Mouse (Mus musculus): ENCODE results near the gene Id1.

- TF ChIP-seq POLR2A (IDR thresholded peaks at IDR 0.05; ENCODE audit: extremely low read depth, insufficient read depth, low read length) (no peak), CTCF (IDR thresholded peaks at IDR 0.05; ENCODE audit: low read depth, low read length) (no peak)
Measured at GRCm38 (mm10) chr2:152765045-152765674, 29.1 kb downstream of the Id1 start.
